Mouse (Mus musculus) liver, embryonic 14.5 days (tissue): ENCODE data around the gene Mrps22. TPM values are rescaled to one million over a fixed set of nuclear protein-coding genes. Genes with fewer than 3 reads are reported as not detected.

Experiments
- ATAC-seq: fragments of 200-750 bp; cut with Nextera tagmentation; 2 replicates; pipeline ENCODE4 v1.8.0; 2017; ENCODE audit warnings: moderate number of reproducible peaks, mild to moderate bottlenecking, moderate library complexity; ENCODE audit not compliant: insufficient read depth
- DNase-seq, 3 experiments: peaks; one replicate each; pipeline ENCODE4 v3.0.0-alpha.2; 2012 to 2013; ENCODE audit warnings: low read depth in 3 of 3, low spot score in 3 of 3
- H3K27ac ChIP-seq: fragments of 300-500 bp; sonication (generic); 2 replicates; pipeline ENCODE4 v1.5.1; 2014; ENCODE audit warnings: moderate library complexity, mild to moderate bottlenecking, control low read depth, inconsistent platforms
- H3K27me3 ChIP-seq: fragments of 300-500 bp; sonication (generic); 2 replicates; pipeline ENCODE4 v1.6.1; 2014; ENCODE audit warnings: mild to moderate bottlenecking, low read length, moderate library complexity; ENCODE audit not compliant: control insufficient read depth, insufficient read depth
- H3K36me3 ChIP-seq: fragments of 300-500 bp; sonication (generic); replicated peaks from 2 replicates; pipeline ENCODE4 v1.6.1; 2014; ENCODE audit warnings: low read depth; ENCODE audit not compliant: control insufficient read depth, insufficient read depth
- H3K4me1 ChIP-seq, 2 experiments: fragments of 200-500 bp in 1 of 2; fragments of 300-500 bp in 1 of 2; sonication (generic) in 1 of 2; replicated peaks; 2 replicates each; pipeline ENCODE4 v1.6.1; 2012 to 2014; ENCODE audit warnings: antibody characterized with exemption in 1 of 2, inconsistent platforms in 1 of 2, low read length in 1 of 2; ENCODE audit not compliant: control insufficient read depth in 2 of 2, insufficient read depth in 2 of 2
- H3K4me2 ChIP-seq: fragments of 300-500 bp; sonication (generic); 2 replicates; pipeline ENCODE4 v1.6.1; 2014; ENCODE audit warnings: low read depth, mild to moderate bottlenecking, control low read depth, moderate library complexity
- H3K4me3 ChIP-seq, 2 experiments: fragments of 200-500 bp in 1 of 2; fragments of 300-500 bp in 1 of 2; sonication (generic) in 1 of 2; 2 replicates each; pipeline ENCODE4 v1.5.1; 2012 to 2014; ENCODE audit warnings: low read depth in 2 of 2, low read length in 2 of 2, mild to moderate bottlenecking in 2 of 2, control low read depth in 1 of 2, inconsistent platforms in 1 of 2, moderate library complexity in 1 of 2; ENCODE audit not compliant: insufficient read depth in 1 of 2
- H3K9ac ChIP-seq: fragments of 300-500 bp; sonication (generic); replicated peaks from 2 replicates; pipeline ENCODE4 v1.6.1; 2014; ENCODE audit warnings: mild to moderate bottlenecking, control low read depth, moderate library complexity
- H3K9me3 ChIP-seq: fragments of 300-500 bp; sonication (generic); 2 replicates; pipeline ENCODE4 v1.6.1; 2016; ENCODE audit warnings: low read length, mixed read lengths; ENCODE audit not compliant: control insufficient read depth
- CTCF ChIP-seq: IDR thresholded peaks from 2 replicates; pipeline ENCODE4 v1.5.1; 2016; ENCODE audit warnings: antibody characterized with exemption, low read depth, control low read depth
- EP300 ChIP-seq: IDR thresholded peaks from 2 replicates; pipeline ENCODE4 v1.6.1; 2016; ENCODE audit warnings: antibody characterized with exemption, low read depth
- WGBS: fragments of 180-500 bp; shearing (Covaris S2); extraction: QIAGEN DNeasy Blood & Tissue Kit; methylation state at CpG from one replicate; pipeline ENCODE4 v1.1.7; 2014; ENCODE audit not compliant: insufficient replicate concordance; 5-methylcytosine and 5-hydroxymethylcytosine counted together
- polyA plus RNA-seq, 2 experiments: library from polyadenylated mRNA; depleted of rRNA in 1 of 2; stranded (reverse) in 1 of 2; unstranded in 1 of 2; fragments of >200 nt; fragmentation: Nextera tagmentation in 1 of 2; extraction: Ambion mirVana in 1 of 2; gene quantifications; 2 replicates each; pipeline versions ENCODE4 v1.2.1 to v1.2.3; 2012 to 2014

The Mrps22 gene
- polyA plus RNA-seq, 2 experiments: 27.9 to 49.9 TPM

- H3K27ac ChIP-seq: no peak overlapping the region
- TF ChIP-seq CTCF (no peak), EP300 (no peak)
- no peak overlapping the region for H3K4me3 ChIP-seq
- H3K4me1 ChIP-seq: no peaks in the 10 kb centered on the region
- 48% methylated on average over 13 of the region's 13 CpGs for WGBS
- no peaks in the 10 kb centered on the region for H3K27me3 ChIP-seq
- no peak for DNase-seq
- ATAC-seq: no peak
- H3K9ac ChIP-seq: no peak overlapping the region
- H3K9me3 ChIP-seq: no peaks in the 10 kb centered on the region
- no peak overlapping the region for H3K4me2 ChIP-seq
- no peaks in the 10 kb centered on the region for H3K36me3 ChIP-seq
Observed at GRCm38 (mm10) chr9:98633287-98634162, 32.1 kb upstream of the Mrps22 start.

GRCm38 (mm10) chr9:98628480-98628879 lies 27.0 kb upstream of the Mrps22 start:
- DNase-seq: no peak
- no peaks in the 10 kb centered on the region for H3K36me3 ChIP-seq
- H3K4me1 ChIP-seq: no peaks in the 10 kb centered on the region
- WGBS: 17% methylated on average over 3 of the region's 3 CpGs
- peak; percentile 73 for TF ChIP-seq CTCF
- TF ChIP-seq EP300: no peak
- H3K27me3 ChIP-seq: no peaks in the 10 kb centered on the region
- H3K27ac ChIP-seq: no peak overlapping the region
- no peak overlapping the region for H3K4me2 ChIP-seq
- ATAC-seq: no peak
- H3K9me3 ChIP-seq: no peaks in the 10 kb centered on the region
- no peak overlapping the region for H3K9ac ChIP-seq
- no peak overlapping the region for H3K4me3 ChIP-seq

- DNase-seq (no peak), ATAC-seq (no peak)
- Histone ChIP-seq H3K27me3 (no peaks in the 10 kb centered on the region), H3K4me2 (no peak overlapping the region), H3K9ac (no peak overlapping the region), H3K4me1 (peaks cover 5 to 10% of the 10 kb centered on the region in 2 experiments; a peak in 3 of 4 replicates), H3K27ac (no peak overlapping the region), H3K36me3 (no peaks in the 10 kb centered on the region), H3K4me3 (no peak overlapping the region), H3K9me3 (no peaks in the 10 kb centered on the region)
- TF ChIP-seq CTCF (no peak), EP300 (no peak)
- WGBS: 33% methylated on average over 4 of the region's 4 CpGs
Observed at GRCm38 (mm10) chr9:98604896-98605295, 3.4 kb upstream of the Mrps22 start.

- Histone ChIP-seq H3K27ac (no peak overlapping the region), H3K27me3 (no peaks in the 10 kb centered on the region), H3K4me1 (peaks cover 5 to 11% of the 10 kb centered on the region in 2 experiments; a peak in 3 of 4 replicates), H3K36me3 (peaks cover 6% of the 10 kb centered on the region), H3K9me3 (no peaks in the 10 kb centered on the region), H3K9ac (no peak overlapping the region), H3K4me3 (peak overlapping the region; percentile 92 to 100), H3K4me2 (peak overlapping the region; percentile 90)
- TF ChIP-seq EP300: no peak
- no peak for TF ChIP-seq CTCF
- DNase-seq: no peak
- no peak for ATAC-seq
- 39% methylated on average over 11 of the region's 11 CpGs for WGBS
Observed at GRCm38 (mm10) chr9:98601837-98602359, 438 bp upstream of the Mrps22 start.

GRCm38 (mm10) chr9:98600094-98600493 lies 1.4 kb downstream of the Mrps22 start:
- no peak overlapping the region; the same call in 1 of the 2 replicates for H3K9ac ChIP-seq
- H3K27ac ChIP-seq: no peak overlapping the region
- peaks cover 10% of the 10 kb centered on the region for H3K36me3 ChIP-seq
- DNase-seq: no peak
- H3K4me2 ChIP-seq: peak overlapping the region; percentile 90
- TF ChIP-seq EP300 (no peak), CTCF (no peak)
- 62% methylated on average over 6 of the region's 6 CpGs for WGBS
- peak overlapping the region; percentile 92 to 100; a peak in 2 of 4 replicates for H3K4me3 ChIP-seq
- no peaks in the 10 kb centered on the region for H3K9me3 ChIP-seq
- H3K27me3 ChIP-seq: no peaks in the 10 kb centered on the region
- H3K4me1 ChIP-seq: peaks cover 5 to 11% of the 10 kb centered on the region in 2 experiments; a peak in 3 of 4 replicates
- ATAC-seq: no peak
